Mouse (Mus musculus) bone marrow macrophage, adult 2 months (primary cell): ENCODE results near the gene Polr3b. TPM values are rescaled to one million over a fixed set of nuclear protein-coding genes. Genes with fewer than 3 reads are reported as not detected.

Experiments used
- H3K27ac ChIP-seq: 2 replicates; pipeline ENCODE4 v1.5.1; 2012; ENCODE audit warnings: low read depth, low read length; ENCODE audit not compliant: insufficient read depth
- H3K4me1 ChIP-seq: 2 replicates; pipeline ENCODE4 v1.6.1; 2012; ENCODE audit warnings: low read length; ENCODE audit not compliant: control insufficient read depth, insufficient read depth
- H3K4me3 ChIP-seq: 2 replicates; pipeline ENCODE4 v1.5.1; 2012; ENCODE audit warnings: mild to moderate bottlenecking, low read length, moderate library complexity; ENCODE audit not compliant: insufficient read depth
- CTCF ChIP-seq: IDR thresholded peaks from 2 replicates; pipeline ENCODE4 v1.5.1; 2012; ENCODE audit warnings: low read depth, mild to moderate bottlenecking, low read length, moderate library complexity
- POLR2A ChIP-seq: IDR thresholded peaks from 2 replicates; pipeline ENCODE4 v1.6.1; 2012; ENCODE audit warnings: mild to moderate bottlenecking, low read depth, low read length, borderline replicate concordance
- polyA plus RNA-seq: library from polyadenylated mRNA; stranded (reverse); fragments of >200 nt; gene quantifications from 2 replicates; pipeline ENCODE4 v1.2.4, GENCODE M21; 2012; ENCODE audit not compliant: missing spikeins, insufficient read depth, insufficient read length

The Polr3b gene
- polyA plus RNA-seq, 1 experiment, result 15.4 TPM

DNA sequence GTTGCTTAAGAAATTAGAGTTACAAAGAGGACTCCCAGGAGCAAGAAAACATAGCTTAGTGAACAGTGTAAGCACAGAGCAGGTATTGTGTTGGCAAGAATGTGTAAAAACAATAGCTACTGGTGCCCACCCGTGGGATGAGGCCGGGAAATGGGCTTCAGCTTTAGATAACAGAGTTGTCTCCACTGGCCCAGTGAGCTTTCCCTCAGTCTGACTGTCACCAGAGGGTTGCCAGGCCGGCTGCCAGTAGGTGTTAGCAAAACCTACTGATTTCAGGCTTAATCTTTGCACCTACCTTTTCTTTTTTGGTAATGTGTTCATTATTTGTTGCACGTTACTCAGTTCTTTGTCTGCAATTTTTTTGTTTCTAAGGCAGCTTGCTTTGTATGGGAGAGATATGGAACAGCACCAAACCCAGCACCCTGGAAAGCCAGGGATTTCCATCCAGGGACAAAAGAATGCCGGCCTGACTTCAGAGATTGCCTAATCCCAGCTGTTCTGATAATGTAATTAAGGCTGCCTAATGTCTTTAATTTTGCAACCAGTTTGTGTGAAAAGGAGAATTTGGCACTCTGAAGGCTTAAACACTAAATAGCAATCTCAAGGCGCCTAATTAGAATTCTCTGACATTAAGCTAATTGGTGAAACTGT is 35.5 kb downstream of the Polr3b start:
- TF ChIP-seq POLR2A (no peak), CTCF (no peak)
- no peak overlapping the region for H3K27ac ChIP-seq
- H3K4me3 ChIP-seq, result no peak overlapping the region
- no peaks in the 10 kb centered on the region for H3K4me1 ChIP-seq

DNA sequence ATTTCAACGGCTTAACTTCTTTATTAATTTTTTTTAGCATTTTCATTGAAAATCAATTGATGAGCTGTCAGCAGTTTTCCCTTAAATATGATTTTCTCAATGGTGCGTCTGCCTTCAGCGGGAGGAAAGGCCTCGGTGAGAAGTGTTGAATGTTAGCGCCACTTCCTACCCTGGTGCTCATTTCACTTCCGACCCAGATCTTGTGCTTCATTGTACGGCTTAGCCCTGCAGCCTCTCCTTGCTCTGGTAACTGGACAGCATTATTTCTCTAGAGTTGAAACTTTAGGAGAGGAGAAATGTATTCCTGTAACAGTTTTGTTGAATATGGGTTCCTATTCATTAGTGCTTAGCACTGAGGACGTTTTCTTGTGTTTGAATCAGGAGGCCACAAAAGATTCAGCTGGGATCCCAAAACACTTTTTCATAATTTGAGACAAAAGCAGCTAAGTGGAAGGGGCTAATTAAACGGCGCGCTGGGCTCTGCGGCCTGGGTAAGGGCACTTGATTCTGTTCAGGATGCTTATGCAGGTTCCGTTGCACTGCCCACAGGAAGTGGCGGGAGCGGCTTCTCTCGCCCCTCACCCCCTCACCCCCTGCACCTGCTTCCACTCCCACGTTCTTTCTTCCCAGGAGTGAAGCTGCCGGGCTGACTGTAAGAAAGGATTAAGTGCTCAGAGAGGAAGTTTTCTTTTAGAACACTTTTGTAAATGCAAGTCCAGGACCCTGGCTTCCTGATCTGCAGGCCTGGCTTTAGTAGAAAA is 36.2 kb downstream of the Polr3b start:
- Histone ChIP-seq H3K27ac (no peak overlapping the region), H3K4me1 (no peaks in the 10 kb centered on the region), H3K4me3 (no peak overlapping the region)
- TF ChIP-seq CTCF (no peak), POLR2A (no peak)

DNA sequence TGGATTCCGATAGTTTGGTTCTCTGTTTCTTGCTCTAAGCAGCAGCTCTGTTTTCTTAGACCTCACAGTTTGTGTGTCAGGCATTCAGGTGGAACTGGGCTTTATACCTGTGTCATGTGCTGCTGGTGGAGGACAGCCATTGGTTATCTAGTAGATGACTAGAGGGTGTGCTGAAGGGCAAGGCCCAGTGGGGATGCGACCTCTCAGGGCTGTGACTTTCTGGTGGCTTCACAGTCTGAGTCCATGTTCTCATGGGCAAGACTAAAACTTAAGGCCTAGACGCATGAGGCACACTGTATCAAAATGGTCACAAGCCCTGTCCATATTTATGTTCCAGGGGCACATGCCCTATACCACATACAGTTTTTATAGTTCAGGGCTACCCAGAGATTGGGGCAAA is 37.2 kb downstream of the Polr3b start:
- TF ChIP-seq CTCF, result no peak
- no peak for TF ChIP-seq POLR2A
- no peak overlapping the region for H3K4me3 ChIP-seq
- H3K27ac ChIP-seq, result no peak overlapping the region
- no peaks in the 10 kb centered on the region for H3K4me1 ChIP-seq

DNA sequence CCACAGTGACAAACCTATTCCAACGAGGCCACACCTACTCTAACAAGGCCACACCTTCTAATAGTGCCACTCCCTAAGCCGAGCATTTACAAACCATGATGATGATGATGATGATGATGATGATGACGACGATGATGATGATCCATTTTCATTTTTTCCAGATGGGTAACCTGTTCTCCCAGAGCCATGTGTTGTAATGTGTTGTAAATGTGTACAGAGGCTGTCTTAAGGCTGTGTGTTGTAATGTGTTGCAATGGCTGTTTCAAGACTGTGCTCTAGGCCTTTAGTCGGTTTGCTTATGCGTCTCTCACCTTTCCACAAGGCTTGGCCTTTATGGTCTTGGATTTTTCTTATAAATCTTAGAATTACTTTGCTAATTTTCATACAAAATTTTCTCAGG is 40.0 kb downstream of the Polr3b start:
- no peak overlapping the region for H3K27ac ChIP-seq
- H3K4me1 ChIP-seq, result no peaks in the 10 kb centered on the region
- no peak for TF ChIP-seq CTCF
- no peak for TF ChIP-seq POLR2A
- no peak overlapping the region for H3K4me3 ChIP-seq

DNA sequence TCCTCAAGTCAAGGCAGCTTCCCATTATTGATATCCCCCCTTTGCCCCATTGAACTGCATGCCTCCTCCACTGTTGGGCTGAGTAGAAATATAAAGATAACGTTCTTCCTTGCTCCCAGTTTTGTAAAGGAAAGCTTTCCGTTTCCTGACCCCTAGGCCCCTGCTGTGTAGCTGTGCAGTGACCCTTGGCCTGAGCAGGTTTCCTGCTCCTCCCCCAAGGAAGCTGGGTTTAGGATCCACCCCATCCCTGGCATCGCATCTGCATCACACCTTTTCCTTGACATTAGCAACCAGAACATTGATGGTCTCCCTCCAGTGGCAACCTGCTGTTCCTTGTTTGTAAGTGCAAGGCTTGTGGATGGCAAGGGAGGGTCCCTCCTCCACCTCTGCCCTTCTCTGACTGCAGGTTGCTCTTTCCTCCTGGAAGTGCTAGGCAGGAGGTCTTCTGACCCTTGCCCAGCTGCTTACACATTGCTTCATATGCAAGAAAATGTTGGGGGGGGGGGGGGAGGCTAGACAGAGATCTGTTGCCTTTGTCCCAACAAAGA is 43.7 kb downstream of the Polr3b start:
- H3K27ac ChIP-seq, result no peak overlapping the region
- no peak overlapping the region for H3K4me3 ChIP-seq
- H3K4me1 ChIP-seq, result 0 out of 2 replicates have a peak, but pooled peaks cover 2% of the 10 kb centered on the region
- TF ChIP-seq CTCF, result no peak
- no peak for TF ChIP-seq POLR2A

DNA sequence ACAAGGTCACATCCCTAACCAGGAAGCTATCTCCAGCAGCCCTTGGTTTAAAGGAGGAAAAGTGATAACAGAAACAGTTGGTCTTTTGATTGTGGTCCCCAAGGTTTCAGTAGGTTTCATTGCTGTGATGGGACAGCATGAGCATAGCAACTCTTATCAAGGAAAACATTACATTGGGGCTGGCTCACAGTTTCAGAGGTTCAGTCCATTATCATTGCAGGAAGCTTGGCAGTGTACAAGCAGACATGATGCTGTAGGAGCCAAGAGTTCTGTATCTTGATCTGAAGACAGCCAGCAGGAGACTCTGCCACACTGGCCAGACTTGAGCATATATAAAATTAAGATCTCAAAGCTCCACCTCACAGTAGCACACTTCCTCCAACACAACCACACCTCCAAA is 53.6 kb downstream of the Polr3b start:
- Histone ChIP-seq H3K4me3 (no peak overlapping the region), H3K27ac (no peak overlapping the region), H3K4me1 (no peaks in the 10 kb centered on the region)
- no peak for TF ChIP-seq POLR2A
- TF ChIP-seq CTCF, result no peak

DNA sequence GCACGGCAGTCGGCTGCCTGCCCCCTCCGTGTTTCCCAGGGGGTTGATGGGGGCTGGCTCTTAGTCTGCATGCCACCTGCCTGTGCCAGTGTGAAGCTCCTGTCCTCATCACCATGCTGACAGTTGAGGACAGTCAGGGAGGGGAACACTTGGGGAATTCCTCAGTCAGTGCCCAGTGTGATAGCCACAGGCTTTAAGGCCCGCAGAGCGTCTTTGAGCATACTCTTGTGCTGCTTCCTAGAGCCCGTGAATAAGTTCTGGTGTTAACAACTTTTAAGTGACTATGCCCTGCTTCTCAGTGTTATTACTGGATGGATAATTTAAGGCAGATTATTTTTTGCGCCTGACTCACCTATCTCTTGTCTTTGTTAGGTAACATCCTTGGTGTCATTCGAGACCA is 54.4 kb downstream of the Polr3b start:
- H3K27ac ChIP-seq, result no peak overlapping the region
- no peak overlapping the region for H3K4me3 ChIP-seq
- H3K4me1 ChIP-seq, result no peaks in the 10 kb centered on the region
- no peak for TF ChIP-seq POLR2A
- TF ChIP-seq CTCF, result no peak

DNA sequence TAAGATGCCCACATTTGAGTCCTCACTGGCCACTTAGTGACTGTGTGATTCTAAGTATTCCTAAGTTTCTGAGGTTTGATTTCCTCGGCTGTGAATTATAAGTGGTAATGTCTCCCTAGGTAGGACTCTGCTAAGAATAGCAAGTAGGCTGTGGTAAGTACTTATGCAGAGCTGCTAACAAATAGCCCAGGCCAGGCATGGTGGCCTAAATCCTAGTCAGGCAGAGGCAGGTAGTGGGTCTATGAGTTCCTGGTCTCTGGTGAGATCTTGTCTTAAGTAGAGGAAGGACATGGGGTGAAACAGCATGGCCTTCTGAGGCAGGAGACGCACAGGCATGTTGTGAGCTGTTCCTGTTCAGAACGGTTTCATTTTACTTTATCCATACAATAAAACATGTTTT is 55.8 kb downstream of the Polr3b start:
- H3K27ac ChIP-seq, result no peak overlapping the region
- no peak for TF ChIP-seq POLR2A
- no peak overlapping the region for H3K4me3 ChIP-seq
- H3K4me1 ChIP-seq, result no peaks in the 10 kb centered on the region

DNA sequence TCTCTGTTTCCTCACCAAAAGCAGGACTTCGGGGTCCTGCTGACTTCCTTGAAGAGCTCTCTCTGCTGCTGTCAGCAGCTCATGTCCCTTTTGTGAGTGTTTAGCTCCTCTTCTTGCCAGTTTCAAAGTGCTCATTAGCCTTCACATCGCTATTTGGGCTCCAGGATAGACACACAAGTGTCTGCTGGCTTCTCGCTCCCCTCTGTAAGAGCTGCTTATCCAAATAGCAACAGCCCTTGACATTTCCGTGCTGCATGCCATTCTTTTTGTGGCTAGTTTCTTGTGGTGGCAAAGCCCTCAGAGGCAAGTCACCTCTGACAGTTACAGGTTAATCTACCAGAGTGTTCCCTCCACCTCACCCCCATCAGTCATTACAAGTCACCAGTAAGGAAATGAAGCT is 56.3 kb downstream of the Polr3b start:
- Histone ChIP-seq H3K4me1 (no peaks in the 10 kb centered on the region), H3K4me3 (no peak overlapping the region), H3K27ac (no peak overlapping the region)
- TF ChIP-seq CTCF (no peak), POLR2A (no peak)

DNA sequence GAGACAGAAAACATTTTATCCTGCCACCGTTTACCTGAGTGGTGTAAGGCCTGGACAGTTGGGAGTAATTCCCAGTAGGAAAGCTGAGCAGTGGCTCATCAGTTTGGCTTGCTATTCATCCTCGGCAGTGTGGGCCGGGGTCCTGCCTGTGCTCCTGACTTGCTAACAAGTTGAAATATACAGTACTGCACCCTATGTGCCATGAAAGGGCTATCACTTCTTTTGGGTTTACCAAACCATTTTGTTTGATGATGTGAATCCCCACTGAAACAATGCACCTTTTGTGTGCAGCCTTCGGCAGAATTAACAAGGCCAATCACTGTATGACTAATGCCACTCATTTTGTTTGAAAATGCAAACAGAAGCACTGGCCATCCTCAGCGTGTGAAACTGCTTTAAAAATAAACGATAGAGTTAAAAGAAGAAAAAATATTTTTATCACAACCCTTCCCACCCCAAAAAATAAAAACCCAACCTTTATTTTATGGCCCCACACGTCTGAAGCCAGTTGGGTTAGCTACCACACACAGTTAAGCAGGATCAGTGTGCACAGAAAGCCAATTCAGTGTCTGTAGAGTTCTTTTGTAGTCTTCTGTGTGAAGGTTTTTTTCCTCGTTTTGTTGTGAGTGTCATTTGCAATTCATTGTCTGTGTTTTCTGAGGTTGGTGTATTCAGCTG is 63.5 kb downstream of the Polr3b start:
- H3K4me3 ChIP-seq, result no peak overlapping the region
- no peak for TF ChIP-seq CTCF
- TF ChIP-seq POLR2A, result no peak
- no peak overlapping the region for H3K27ac ChIP-seq
- H3K4me1 ChIP-seq, result no peaks in the 10 kb centered on the region
